Mouse (Mus musculus): ENCODE data around the gene Zfp704.

The Zfp704 gene

GRCm38 (mm10) chr3:9520051-9520727, 89.7 kb downstream of the Zfp704 start:
- peak; percentile 64 for DNase-seq (ENCODE audit: low read depth, low spot score)

- no peak for DNase-seq (ENCODE audit: low read depth, low spot score)
These were observed 90.4 kb downstream of the Zfp704 start for GRCm38 (mm10) chr3:9519491-9519890.

GRCm38 (mm10) chr3:9518936-9519335, 90.9 kb downstream of the Zfp704 start:
- DNase-seq (ENCODE audit: low read depth, low spot score), result no peak

GRCm38 (mm10) chr3:9516119-9516855, 93.6 kb downstream of the Zfp704 start:
- no peak for DNase-seq (ENCODE audit: low read depth, low spot score)

- DNase-seq (ENCODE audit: low read depth, low spot score), result no peak
These were observed 94.4 kb downstream of the Zfp704 start for GRCm38 (mm10) chr3:9515527-9515926.

GRCm38 (mm10) chr3:9513703-9514110, 96.2 kb downstream of the Zfp704 start:
- DNase-seq (ENCODE audit: low read depth, low spot score), result no peak

GRCm38 (mm10) chr3:9512199-9512598, 97.7 kb downstream of the Zfp704 start:
- DNase-seq (ENCODE audit: low read depth, low spot score), result no peak

GRCm38 (mm10) chr3:9505692-9506211, 104.1 kb downstream of the Zfp704 start:
- no peak for DNase-seq (ENCODE audit: low read depth, low spot score)

- no peak for DNase-seq (ENCODE audit: low read depth, low spot score)
These were observed 105.5 kb downstream of the Zfp704 start for GRCm38 (mm10) chr3:9504371-9504770.

GRCm38 (mm10) chr3:9500725-9501124, 109.2 kb downstream of the Zfp704 start:
- DNase-seq (ENCODE audit: low read depth, low spot score), result peak; percentile 87

GRCm38 (mm10) chr3:9499994-9500553, 109.8 kb downstream of the Zfp704 start:
- peak; percentile 27 for DNase-seq (ENCODE audit: low read depth, low spot score)

- no peak for DNase-seq (ENCODE audit: low read depth, low spot score)
These were observed 110.4 kb downstream of the Zfp704 start for GRCm38 (mm10) chr3:9499489-9499888.

GRCm38 (mm10) chr3:9497260-9497659, 112.6 kb downstream of the Zfp704 start:
- no peak for DNase-seq (ENCODE audit: low read depth, low spot score)

GRCm38 (mm10) chr3:9491766-9492283, 118.1 kb downstream of the Zfp704 start:
- no peak for DNase-seq (ENCODE audit: low read depth, low spot score)

GRCm38 (mm10) chr3:9487644-9488043, 122.2 kb downstream of the Zfp704 start:
- DNase-seq (ENCODE audit: low read depth, low spot score), result no peak

- DNase-seq (ENCODE audit: low read depth, low spot score), result no peak
These were observed 124.4 kb downstream of the Zfp704 start for GRCm38 (mm10) chr3:9485506-9485905.

- no peak for DNase-seq (ENCODE audit: low read depth, low spot score)
These were observed 127.9 kb downstream of the Zfp704 start for GRCm38 (mm10) chr3:9481956-9482355.

GRCm38 (mm10) chr3:9481358-9481757, 128.5 kb downstream of the Zfp704 start:
- no peak for DNase-seq (ENCODE audit: low read depth, low spot score)

GRCm38 (mm10) chr3:9480936-9481335, 128.9 kb downstream of the Zfp704 start:
- DNase-seq (ENCODE audit: low read depth, low spot score), result no peak

- no peak for DNase-seq (ENCODE audit: low read depth, low spot score)
These were observed 132.5 kb downstream of the Zfp704 start for GRCm38 (mm10) chr3:9477386-9477785.

- DNase-seq (ENCODE audit: low read depth, low spot score), result no peak
These were observed 133.5 kb downstream of the Zfp704 start for GRCm38 (mm10) chr3:9476336-9476735.

- DNase-seq (ENCODE audit: low read depth, low spot score), result no peak
These were observed 134.4 kb downstream of the Zfp704 start for GRCm38 (mm10) chr3:9475501-9475900.
